Mouse (Mus musculus): Measurements from ENCODE around the gene Mcur1. TPM values are rescaled to one million over a fixed set of nuclear protein-coding genes. Genes with fewer than 3 reads are reported as not detected.

The Mcur1 gene
- polyA plus RNA-seq, 1 experiment: 17.7 TPM

GRCm38 (mm10) chr13:43564733-43565132 is 4.7 kb upstream of the Mcur1 start:
- Histone ChIP-seq H3K4me3 (replicated peaks; ENCODE audit: insufficient read depth, low read depth, low read length) (no peak overlapping the region), H3K27me3 (ENCODE audit: control insufficient read depth, insufficient read depth, low read length) (no peaks in the 10 kb centered on the region), H3K27ac (ENCODE audit: insufficient read depth, low read length) (no peak overlapping the region), H3K4me1 (ENCODE audit: control insufficient read depth, insufficient read depth, low read length) (no peaks in the 10 kb centered on the region; the same call in 1 of the 2 replicates)
- no peak for DNase-seq
- WGBS: 96% methylated on average over 5 of the region's 5 CpGs
- no peak for TF ChIP-seq CTCF (IDR thresholded peaks at IDR 0.05; ENCODE audit: borderline replicate concordance, insufficient read depth, low read depth, low read length)
- no peak for TF ChIP-seq POLR2A (IDR thresholded peaks at IDR 0.05; ENCODE audit: borderline replicate concordance, insufficient read depth, low read length)

- no peak for DNase-seq
- TF ChIP-seq CTCF (IDR thresholded peaks at IDR 0.05; ENCODE audit: borderline replicate concordance, insufficient read depth, low read depth, low read length) (no peak), POLR2A (IDR thresholded peaks at IDR 0.05; ENCODE audit: borderline replicate concordance, insufficient read depth, low read length) (no peak)
- Histone ChIP-seq H3K4me3 (replicated peaks; ENCODE audit: insufficient read depth, low read depth, low read length) (no peak overlapping the region), H3K27ac (ENCODE audit: insufficient read depth, low read length) (no peak overlapping the region), H3K4me1 (ENCODE audit: control insufficient read depth, insufficient read depth, low read length) (peaks cover 6% of the 10 kb centered on the region; the same call in 1 of the 2 replicates), H3K27me3 (ENCODE audit: control insufficient read depth, insufficient read depth, low read length) (no peaks in the 10 kb centered on the region)
- 93% methylated on average over 5 of the region's 5 CpGs for WGBS
Observed at GRCm38 (mm10) chr13:43562726-43563125, 2.7 kb upstream of the Mcur1 start.

- no peak for TF ChIP-seq CTCF (IDR thresholded peaks at IDR 0.05; ENCODE audit: borderline replicate concordance, insufficient read depth, low read depth, low read length)
- no peak for TF ChIP-seq POLR2A (IDR thresholded peaks at IDR 0.05; ENCODE audit: borderline replicate concordance, insufficient read depth, low read length)
- DNase-seq: no peak
- Histone ChIP-seq H3K4me1 (ENCODE audit: control insufficient read depth, insufficient read depth, low read length) (peaks cover 6% of the 10 kb centered on the region; the same call in 1 of the 2 replicates), H3K27me3 (ENCODE audit: control insufficient read depth, insufficient read depth, low read length) (no peaks in the 10 kb centered on the region), H3K4me3 (replicated peaks; ENCODE audit: insufficient read depth, low read depth, low read length) (peak overlapping the region; percentile 98), H3K27ac (ENCODE audit: insufficient read depth, low read length) (peak overlapping the region; percentile 87)
- WGBS: 11% methylated on average over 18 of the region's 18 CpGs
Observed at GRCm38 (mm10) chr13:43560458-43561411, 744 bp upstream of the Mcur1 start.

- no peak for DNase-seq
- 38% methylated on average over 6 of the region's 6 CpGs for WGBS
- no peak for TF ChIP-seq CTCF (IDR thresholded peaks at IDR 0.05; ENCODE audit: borderline replicate concordance, insufficient read depth, low read depth, low read length)
- TF ChIP-seq POLR2A (IDR thresholded peaks at IDR 0.05; ENCODE audit: borderline replicate concordance, insufficient read depth, low read length): no peak
Observed at GRCm38 (mm10) chr13:43558959-43559358, 1.0 kb downstream of the Mcur1 start.

GRCm38 (mm10) chr13:43558357-43558756 is 1.6 kb downstream of the Mcur1 start:
- TF ChIP-seq CTCF (IDR thresholded peaks at IDR 0.05; ENCODE audit: borderline replicate concordance, insufficient read depth, low read depth, low read length): no peak
- Histone ChIP-seq H3K27ac (ENCODE audit: insufficient read depth, low read length) (no peak overlapping the region), H3K4me1 (ENCODE audit: control insufficient read depth, insufficient read depth, low read length) (peaks cover 6% of the 10 kb centered on the region; the same call in 1 of the 2 replicates), H3K27me3 (ENCODE audit: control insufficient read depth, insufficient read depth, low read length) (no peaks in the 10 kb centered on the region), H3K4me3 (replicated peaks; ENCODE audit: insufficient read depth, low read depth, low read length) (no peak overlapping the region)
- WGBS: 67% methylated on average over 6 of the region's 6 CpGs
- no peak for DNase-seq

More at GRCm38 (mm10) chr13:43558959-43559358, 1.0 kb downstream of the Mcur1 start:
- Histone ChIP-seq H3K4me3 (replicated peaks; ENCODE audit: insufficient read depth, low read depth, low read length) (peak overlapping the region; percentile 98), H3K27me3 (ENCODE audit: control insufficient read depth, insufficient read depth, low read length) (no peaks in the 10 kb centered on the region), H3K27ac (ENCODE audit: insufficient read depth, low read length) (no peak overlapping the region), H3K4me1 (ENCODE audit: control insufficient read depth, insufficient read depth, low read length) (peaks cover 6% of the 10 kb centered on the region; the same call in 1 of the 2 replicates)

- Histone ChIP-seq H3K27ac (ENCODE audit: insufficient read depth, low read length) (no peak overlapping the region), H3K27me3 (ENCODE audit: control insufficient read depth, insufficient read depth, low read length) (no peaks in the 10 kb centered on the region), H3K4me3 (replicated peaks; ENCODE audit: insufficient read depth, low read depth, low read length) (no peak overlapping the region), H3K4me1 (ENCODE audit: control insufficient read depth, insufficient read depth, low read length) (peaks cover 6% of the 10 kb centered on the region; the same call in 1 of the 2 replicates)
- no peak for TF ChIP-seq POLR2A (IDR thresholded peaks at IDR 0.05; ENCODE audit: borderline replicate concordance, insufficient read depth, low read length)
- no peak for TF ChIP-seq CTCF (IDR thresholded peaks at IDR 0.05; ENCODE audit: borderline replicate concordance, insufficient read depth, low read depth, low read length)
- WGBS: 91% methylated on average over 9 of the region's 9 CpGs
- no peak for DNase-seq
Observed at GRCm38 (mm10) chr13:43556913-43557542, 3.0 kb downstream of the Mcur1 start.

- Histone ChIP-seq H3K4me1 (ENCODE audit: control insufficient read depth, insufficient read depth, low read length) (peaks cover 6% of the 10 kb centered on the region; the same call in 1 of the 2 replicates), H3K27me3 (ENCODE audit: control insufficient read depth, insufficient read depth, low read length) (no peaks in the 10 kb centered on the region), H3K27ac (ENCODE audit: insufficient read depth, low read length) (no peak overlapping the region), H3K4me3 (replicated peaks; ENCODE audit: insufficient read depth, low read depth, low read length) (no peak overlapping the region)
- DNase-seq: no peak
- TF ChIP-seq CTCF (IDR thresholded peaks at IDR 0.05; ENCODE audit: borderline replicate concordance, insufficient read depth, low read depth, low read length): no peak
- no peak for TF ChIP-seq POLR2A (IDR thresholded peaks at IDR 0.05; ENCODE audit: borderline replicate concordance, insufficient read depth, low read length)
- WGBS: 67% methylated on average over 9 of the region's 9 CpGs
Observed at GRCm38 (mm10) chr13:43555321-43555720, 4.7 kb downstream of the Mcur1 start.

Data from cerebellum, adult 2 months (tissue).